Mouse (Mus musculus): ENCODE results near the gene Purb. TPM values are rescaled to one million over a fixed set of nuclear protein-coding genes. Genes with fewer than 3 reads are reported as not detected.
"Not testable (repeated sequence)": the region's sequence is repeated elsewhere in the genome, so short reads cannot be mapped to it uniquely, and the experiment has no call there.

Purb gene
- polyA plus RNA-seq, 1 experiment from 2014 or later, result 17.9 TPM

DNA sequence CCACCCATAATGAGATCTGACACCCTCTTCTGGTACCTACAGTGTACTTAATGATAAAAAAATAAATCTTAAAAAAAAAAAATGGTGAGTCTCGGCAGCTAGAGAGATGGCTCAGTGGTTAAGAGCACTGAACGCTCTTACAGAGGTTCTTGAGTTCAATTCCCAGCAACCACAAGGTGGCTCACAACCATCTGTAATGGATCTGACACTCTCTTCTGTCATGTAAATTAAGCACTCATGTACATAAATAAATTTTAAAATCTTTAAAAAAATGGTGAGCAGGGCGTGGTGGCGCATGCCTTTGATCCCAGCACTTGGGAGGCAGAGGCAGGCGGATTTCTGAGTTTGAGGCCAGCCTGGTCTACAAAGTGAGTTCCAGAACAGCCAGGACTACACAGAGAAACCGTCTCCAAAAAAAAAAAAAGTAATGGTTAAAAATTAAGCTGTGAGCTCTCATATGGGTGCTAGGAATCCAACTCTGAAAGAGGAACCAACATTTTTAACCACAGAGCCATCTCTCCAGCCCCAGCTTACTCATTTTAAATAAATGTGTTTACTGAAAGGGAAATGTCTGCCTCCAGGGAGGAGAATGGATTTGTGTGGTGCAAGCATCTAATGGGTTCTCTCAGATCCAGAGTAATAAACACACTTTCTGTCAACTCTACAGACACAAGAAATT is 12.4 kb downstream of the Purb start:
- Histone ChIP-seq H3K9ac (no peak overlapping the region), H3K36me3 (replicated peaks) (peaks cover 29% of the 10 kb centered on the region), H3K4me3 (replicated peaks) (no peak overlapping the region), H3K4me1 (0 out of 2 replicates have a peak, but pooled peaks cover 2% of the 10 kb centered on the region), H3K27me3 (no peaks in the 10 kb centered on the region), H3K9me3 (no peaks in the 10 kb centered on the region), H3K4me2 (no peak overlapping the region), H3K27ac (no peak overlapping the region)
- WGBS, result 90% methylated on average over 6 of the region's 6 CpGs
- no peak for ATAC-seq (ENCODE audit: low FRiP score)

DNA sequence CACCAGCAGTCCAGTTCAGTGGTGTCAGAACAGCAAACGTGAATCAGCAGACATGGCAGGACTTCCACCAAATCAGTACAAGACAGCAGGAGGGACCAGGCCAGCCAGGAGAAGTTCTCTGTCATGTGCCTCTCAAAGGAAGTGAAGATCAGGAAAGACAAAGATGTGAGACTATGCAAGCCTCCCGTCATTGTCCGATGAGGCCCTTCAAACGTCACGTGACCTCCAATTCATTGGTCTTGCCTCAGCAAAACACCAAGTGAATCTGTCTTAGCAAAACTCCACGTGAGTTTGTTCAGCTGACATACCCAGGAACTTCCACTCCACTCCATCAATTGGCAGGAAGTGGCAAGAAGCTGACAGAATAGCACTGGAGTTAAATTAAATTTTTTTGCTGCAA is 19.6 kb downstream of the Purb start:
- Histone ChIP-seq H3K9ac (no peak overlapping the region), H3K4me3 (replicated peaks) (no peak overlapping the region), H3K27me3 (no peaks in the 10 kb centered on the region), H3K27ac (no peak overlapping the region), H3K4me1 (no peaks in the 10 kb centered on the region), H3K4me2 (no peak overlapping the region), H3K9me3 (no peaks in the 10 kb centered on the region), H3K36me3 (replicated peaks) (no peaks in the 10 kb centered on the region)
- no peak for ATAC-seq (ENCODE audit: low FRiP score)
- WGBS, result 86% methylated on average over 6 of the region's 6 CpGs

DNA sequence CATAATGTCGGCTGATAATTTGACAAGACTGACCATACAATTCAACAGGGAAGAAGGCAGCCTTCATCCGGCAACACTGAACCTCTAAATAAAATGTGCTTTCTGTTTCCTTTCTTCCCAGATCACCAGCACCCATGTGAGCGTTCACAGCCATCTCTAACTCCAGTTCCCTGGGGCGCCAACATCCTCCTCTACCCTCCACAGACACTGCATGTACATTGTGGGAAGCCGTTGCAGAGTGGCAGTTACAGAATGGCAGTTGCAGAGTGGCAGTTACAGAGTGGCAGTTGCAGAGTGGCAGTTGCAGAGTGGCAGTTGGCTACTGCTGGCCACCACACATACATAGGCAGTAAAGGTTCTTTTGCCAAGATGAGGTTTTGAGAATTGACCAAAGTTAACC is 27.6 kb downstream of the Purb start:
- not testable (repeated sequence) for H3K27ac ChIP-seq; H3K4me1 ChIP-seq; H3K9me3 ChIP-seq; H3K36me3 ChIP-seq (replicated peaks); ATAC-seq (ENCODE audit: low FRiP score); H3K9ac ChIP-seq; H3K4me3 ChIP-seq (replicated peaks); H3K27me3 ChIP-seq; H3K4me2 ChIP-seq
- WGBS, result 95% methylated on average over 5 of the region's 5 CpGs

DNA sequence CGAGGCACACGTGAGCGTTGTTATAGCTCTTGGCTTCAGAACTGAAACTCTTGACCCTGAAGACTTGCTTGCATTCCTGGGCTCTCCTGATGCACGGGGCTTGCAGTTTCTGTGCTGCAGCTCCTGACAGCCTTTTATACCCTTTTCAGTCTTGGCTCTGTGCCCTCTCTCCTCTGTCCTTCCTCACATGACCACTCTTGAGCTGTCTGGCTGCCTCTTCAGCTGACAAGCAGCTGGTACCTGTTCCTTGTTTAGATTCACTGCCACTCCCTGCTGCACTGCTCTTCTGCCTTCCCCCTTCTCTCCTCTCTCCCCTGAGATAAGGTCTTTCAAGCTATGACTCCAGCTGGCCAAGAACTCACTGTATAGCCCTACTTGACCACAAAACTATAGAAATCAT is 28.2 kb downstream of the Purb start:
- peaks cover 12% of the 10 kb centered on the region for H3K4me1 ChIP-seq
- ATAC-seq (ENCODE audit: low FRiP score), result no peak
- H3K9me3 ChIP-seq, result no peaks in the 10 kb centered on the region
- H3K27me3 ChIP-seq, result no peaks in the 10 kb centered on the region; the same call in 1 of the 2 replicates
- 89% methylated on average over 4 of the region's 4 CpGs for WGBS
- H3K4me2 ChIP-seq, result no peak overlapping the region
- no peak overlapping the region for H3K9ac ChIP-seq
- no peak overlapping the region for H3K27ac ChIP-seq
- no peak overlapping the region for H3K4me3 ChIP-seq (replicated peaks)
- no peaks in the 10 kb centered on the region for H3K36me3 ChIP-seq (replicated peaks)

DNA sequence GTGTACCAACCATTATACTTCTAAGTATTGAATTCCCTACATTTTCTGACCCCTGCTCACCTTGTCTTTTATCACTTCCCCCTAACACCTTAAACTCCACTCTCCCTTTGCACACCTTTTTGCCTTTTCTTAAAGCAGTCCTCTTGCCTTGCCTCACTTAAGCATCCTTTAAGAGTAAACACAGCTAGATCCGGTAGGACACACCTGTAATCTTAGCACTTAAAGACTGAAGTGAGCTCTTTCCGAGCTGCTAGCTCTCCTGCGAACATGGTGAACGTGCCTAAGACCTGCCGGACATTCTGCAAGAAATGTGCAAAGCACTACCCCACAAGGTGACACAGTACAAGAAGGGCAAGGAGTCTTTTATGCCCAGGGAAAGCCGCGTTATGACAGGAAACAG is 29.8 kb downstream of the Purb start:
- H3K27me3 ChIP-seq, result no peaks in the 10 kb centered on the region; the same call in 1 of the 2 replicates
- H3K36me3 ChIP-seq (replicated peaks), result peaks cover 4% of the 10 kb centered on the region; the same call in 1 of the 2 replicates
- no peak overlapping the region for H3K4me2 ChIP-seq
- 88% methylated on average over 7 of the region's 7 CpGs for WGBS
- H3K4me3 ChIP-seq (replicated peaks), result no peak overlapping the region
- H3K4me1 ChIP-seq, result peaks cover 12% of the 10 kb centered on the region
- ATAC-seq (ENCODE audit: low FRiP score), result no peak
- H3K27ac ChIP-seq, result no peak overlapping the region
- H3K9ac ChIP-seq, result no peak overlapping the region
- no peaks in the 10 kb centered on the region for H3K9me3 ChIP-seq

DNA sequence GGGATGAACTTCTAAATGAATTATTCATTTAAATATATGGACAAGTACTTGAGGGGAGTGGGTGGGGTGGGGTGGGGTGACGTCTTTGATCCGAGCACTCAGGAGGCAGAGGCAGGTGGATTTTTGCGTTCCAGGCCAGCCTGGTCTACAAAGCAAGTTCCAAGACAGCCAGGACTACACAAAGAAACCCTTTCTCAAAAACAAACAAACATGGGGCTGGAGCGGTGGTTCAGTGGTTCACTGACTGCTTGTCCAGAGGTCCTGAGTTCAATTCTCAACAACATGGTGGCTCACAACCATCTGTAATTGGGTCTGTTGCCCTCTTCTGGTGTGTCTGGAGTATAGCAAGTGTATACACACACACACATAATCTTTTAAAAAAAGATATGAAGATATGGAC is 30.3 kb downstream of the Purb start:
- Histone ChIP-seq H3K4me3 (replicated peaks) (no peak overlapping the region), H3K27ac (no peak overlapping the region), H3K9me3 (no peaks in the 10 kb centered on the region), H3K4me1 (peaks cover 12% of the 10 kb centered on the region), H3K36me3 (replicated peaks) (peaks cover 6% of the 10 kb centered on the region; the same call in 1 of the 2 replicates), H3K27me3 (no peaks in the 10 kb centered on the region; the same call in 1 of the 2 replicates), H3K9ac (no peak overlapping the region), H3K4me2 (no peak overlapping the region)
- WGBS, result 75% methylated on average over 4 of the region's 4 CpGs
- ATAC-seq (ENCODE audit: low FRiP score), result no peak

DNA sequence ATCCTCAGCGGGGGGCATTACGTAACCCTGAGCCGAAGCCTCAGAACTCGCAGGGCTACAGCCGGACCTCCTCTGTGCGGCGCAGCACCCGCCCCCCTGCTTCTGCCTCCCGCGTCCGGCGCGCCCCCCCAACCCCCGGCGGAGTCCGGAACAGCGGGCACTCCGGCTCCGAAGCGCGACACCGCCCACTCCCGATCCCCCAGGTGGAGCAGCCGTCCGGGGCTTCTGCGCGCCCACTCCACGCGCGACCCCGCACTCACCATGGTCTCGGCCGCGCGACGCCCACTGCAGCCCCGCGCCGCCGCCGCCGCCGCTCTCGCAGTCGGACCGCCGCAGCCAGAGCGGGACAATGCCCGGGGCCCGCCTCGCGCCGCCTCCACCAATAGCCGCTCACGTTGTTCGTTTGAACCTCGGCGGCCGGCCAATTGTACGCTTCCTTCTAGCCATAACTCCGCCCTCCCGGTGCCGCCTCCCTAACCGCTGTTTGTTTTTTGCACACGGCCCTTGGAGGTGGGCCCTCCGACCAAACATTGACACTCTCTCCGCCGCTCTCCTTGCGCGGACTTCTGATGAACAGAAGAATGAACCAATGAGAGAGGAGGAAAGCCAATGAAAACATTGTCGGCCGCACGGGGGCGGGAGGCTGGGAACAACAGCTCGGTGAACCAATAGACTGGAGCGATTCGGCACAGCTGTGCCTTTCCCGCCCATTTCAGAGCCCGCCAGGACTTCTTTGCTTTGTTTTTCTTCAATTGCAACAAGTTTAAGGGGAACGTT is 31.5 kb downstream of the Purb start, which contains the start of gene H2afv:
H2afv (minus strand) TSS at position 367 of the 777 bp plus-strand sequence.
- Histone ChIP-seq H3K4me2 (peak within 1 kb of the TSS; percentile 58), H3K27ac (peak within 1 kb of the TSS; percentile 95), H3K9ac (peak within 1 kb of the TSS; percentile 81), H3K36me3 (replicated peaks) (peaks cover 6% of the 10 kb centered on the region; the same call in 1 of the 2 replicates), H3K9me3 (no peaks in the 10 kb centered on the region), H3K4me3 (replicated peaks) (peak within 1 kb of the TSS; percentile 71), H3K4me1 (peaks cover 12% of the 10 kb centered on the region), H3K27me3 (no peaks in the 10 kb centered on the region; the same call in 1 of the 2 replicates)
- ATAC-seq (ENCODE audit: low FRiP score), result peak; percentile 99
- WGBS, result under 1% methylated on average over 73 of the region's 80 CpGs

DNA sequence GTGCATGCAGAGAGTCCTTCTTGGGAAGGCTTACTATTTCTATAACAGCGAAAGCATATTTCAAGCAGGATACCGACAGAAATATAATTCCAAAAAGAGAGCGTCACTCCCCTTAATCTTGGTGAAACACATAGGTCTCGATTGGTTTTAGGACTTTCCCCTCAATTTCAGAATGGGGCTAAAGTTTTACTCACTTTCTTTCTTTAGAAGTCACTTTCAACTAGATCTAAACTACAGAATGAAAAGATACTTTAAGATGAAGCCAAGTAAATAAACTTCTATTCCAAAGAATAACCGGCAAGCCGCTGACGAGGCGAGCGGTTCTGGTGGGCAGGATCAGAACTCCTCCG is 32.0 kb downstream of the Purb start:
- H3K27me3 ChIP-seq, result no peaks in the 10 kb centered on the region; the same call in 1 of the 2 replicates
- H3K36me3 ChIP-seq (replicated peaks), result peaks cover 6% of the 10 kb centered on the region; the same call in 1 of the 2 replicates
- H3K9ac ChIP-seq, result peak overlapping the region; percentile 81
- H3K4me1 ChIP-seq, result peaks cover 12% of the 10 kb centered on the region
- H3K27ac ChIP-seq, result peak overlapping the region; percentile 95
- H3K9me3 ChIP-seq, result no peaks in the 10 kb centered on the region
- peak overlapping the region; percentile 58 for H3K4me2 ChIP-seq
- WGBS, result under 1% methylated on average over 10 of the region's 10 CpGs
- ATAC-seq (ENCODE audit: low FRiP score), result no peak
- H3K4me3 ChIP-seq (replicated peaks), result peak overlapping the region; percentile 71

DNA sequence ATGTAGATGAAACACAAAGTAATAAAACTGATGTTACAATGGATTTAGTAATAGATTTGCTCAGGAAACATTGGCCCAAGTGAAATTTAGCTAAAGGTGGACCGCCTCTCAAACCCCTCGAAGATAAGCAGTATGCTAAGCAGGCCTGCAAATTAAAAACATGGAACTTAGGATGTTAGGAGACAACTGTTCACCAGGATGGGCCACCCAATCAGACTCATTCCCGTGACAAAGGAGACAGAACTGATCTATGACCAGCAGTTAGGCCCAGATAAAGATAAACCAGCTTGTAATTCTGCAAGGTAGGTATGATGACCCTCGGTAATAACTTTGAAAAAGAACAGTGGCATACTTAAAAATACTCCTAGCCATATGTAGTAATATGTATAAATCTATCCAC is 32.6 kb downstream of the Purb start:
- Histone ChIP-seq H3K27ac (no peak overlapping the region), H3K4me1 (peaks cover 12% of the 10 kb centered on the region), H3K27me3 (no peaks in the 10 kb centered on the region; the same call in 1 of the 2 replicates), H3K4me2 (peak overlapping the region; percentile 58), H3K9ac (peak overlapping the region; percentile 81), H3K4me3 (replicated peaks) (peak overlapping the region; percentile 71), H3K9me3 (no peaks in the 10 kb centered on the region), H3K36me3 (replicated peaks) (peaks cover 7% of the 10 kb centered on the region)
- ATAC-seq (ENCODE audit: low FRiP score), result no peak
- WGBS, result 66% methylated on average over 4 of the region's 4 CpGs

DNA sequence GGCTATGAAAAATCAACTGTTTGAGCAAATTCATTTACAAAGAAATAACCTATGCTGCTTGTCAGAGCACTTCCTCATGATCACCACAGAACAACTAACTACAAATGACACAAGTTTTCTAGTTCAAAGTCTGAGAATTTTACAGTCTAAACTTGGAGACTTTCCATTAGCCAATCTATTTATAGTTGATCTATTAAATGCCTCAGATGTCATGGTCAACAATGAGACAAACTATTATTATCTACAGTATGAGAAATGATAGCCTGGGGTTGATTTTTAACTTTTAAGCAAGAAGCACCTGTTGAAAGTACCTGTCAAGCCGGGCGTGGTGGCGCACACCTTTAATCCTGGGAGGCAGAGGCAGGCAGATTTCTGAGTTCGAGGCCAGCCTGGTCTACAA is 33.2 kb downstream of the Purb start:
- peaks cover 12% of the 10 kb centered on the region for H3K4me1 ChIP-seq
- H3K4me2 ChIP-seq, result no peak overlapping the region; the same call in 1 of the 2 replicates
- 94% methylated on average over 4 of the region's 4 CpGs for WGBS
- H3K9ac ChIP-seq, result no peak overlapping the region
- no peak overlapping the region for H3K27ac ChIP-seq
- H3K4me3 ChIP-seq (replicated peaks), result no peak overlapping the region
- no peaks in the 10 kb centered on the region; the same call in 1 of the 2 replicates for H3K27me3 ChIP-seq
- H3K9me3 ChIP-seq, result no peaks in the 10 kb centered on the region
- ATAC-seq (ENCODE audit: low FRiP score), result no peak
- peaks cover 12% of the 10 kb centered on the region for H3K36me3 ChIP-seq (replicated peaks)

DNA sequence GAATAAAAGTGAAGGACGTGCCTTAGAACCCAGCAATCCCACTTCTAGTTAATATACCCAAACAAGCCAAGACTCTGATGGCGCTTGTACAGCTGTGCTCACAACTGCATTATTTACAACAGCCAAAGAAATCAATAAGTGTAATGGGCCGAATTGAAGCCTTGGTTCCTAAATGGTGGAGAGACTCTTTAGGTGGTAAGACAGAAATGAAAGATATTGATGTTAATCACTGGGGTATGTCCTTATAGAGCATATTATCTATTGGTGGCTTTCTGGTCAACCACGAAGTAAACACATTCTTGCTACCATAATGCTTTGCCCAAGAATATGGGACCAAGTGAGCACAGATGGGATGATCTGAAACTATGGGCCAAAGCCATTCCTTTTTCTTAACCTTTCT is 35.5 kb downstream of the Purb start:
- Histone ChIP-seq H3K9ac (no peak overlapping the region), H3K27ac (no peak overlapping the region), H3K9me3 (no peaks in the 10 kb centered on the region), H3K4me2 (no peak overlapping the region), H3K4me3 (replicated peaks) (no peak overlapping the region), H3K36me3 (replicated peaks) (peaks cover 36% of the 10 kb centered on the region), H3K27me3 (no peaks in the 10 kb centered on the region), H3K4me1 (peaks cover 12% of the 10 kb centered on the region)
- WGBS, result 96% methylated on average over 4 of the region's 4 CpGs
- no peak for ATAC-seq (ENCODE audit: low FRiP score)

DNA sequence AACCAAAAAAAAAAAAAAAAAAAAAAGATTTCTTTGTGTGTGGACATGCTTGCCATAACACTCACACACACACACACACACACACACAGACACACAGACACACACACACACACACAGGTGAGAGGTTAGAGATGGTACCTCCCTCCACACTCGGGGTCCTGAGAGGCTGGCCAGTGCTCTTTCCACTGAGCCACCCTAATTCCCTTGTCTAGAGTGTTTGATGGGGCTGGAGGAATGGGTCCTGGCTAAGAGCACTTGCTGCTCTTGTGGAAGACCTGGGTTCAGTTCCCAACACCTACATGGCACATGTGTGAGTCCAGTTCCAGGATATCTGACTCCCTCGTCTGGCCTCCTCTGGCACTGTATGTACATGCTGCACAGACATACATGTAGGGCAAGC is 38.0 kb downstream of the Purb start:
- Histone ChIP-seq H3K4me1 (peaks cover under 1% of the 10 kb centered on the region; the same call in 1 of the 2 replicates), H3K4me3 (replicated peaks) (no peak overlapping the region), H3K9me3 (no peaks in the 10 kb centered on the region), H3K36me3 (replicated peaks) (peaks cover 61% of the 10 kb centered on the region), H3K27ac (no peak overlapping the region), H3K4me2 (no peak overlapping the region), H3K9ac (no peak overlapping the region), H3K27me3 (no peaks in the 10 kb centered on the region)
- no peak for ATAC-seq (ENCODE audit: low FRiP score)
- 100% methylated on average over 2 of the region's 2 CpGs for WGBS

Measured in forebrain, embryonic 12.5 days (tissue).